Mouse (Mus musculus): ENCODE results near the gene Psmb11.

DNA sequence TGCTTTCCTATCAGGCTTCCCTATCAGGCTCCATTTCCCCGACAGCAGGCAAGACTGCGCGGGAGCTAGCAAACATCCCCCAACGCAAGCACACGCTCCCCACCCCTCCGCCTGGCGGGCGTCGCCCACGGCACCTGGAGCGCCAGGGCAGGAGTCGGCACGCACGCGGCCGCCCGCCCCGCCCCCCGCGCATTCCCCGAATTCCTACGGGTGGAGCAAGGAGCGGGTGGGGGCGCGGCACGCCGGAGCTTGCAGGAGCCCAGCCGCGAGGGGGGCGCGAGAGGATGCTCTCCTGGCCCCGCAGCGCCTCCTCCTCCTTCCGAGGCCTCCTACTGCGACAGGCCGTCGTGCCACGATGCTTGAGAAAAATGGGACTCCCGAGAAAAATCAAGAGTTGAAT lies 45.6 kb upstream of the Psmb11 start:
- no peak for TF ChIP-seq POLR2AphosphoS5 (IDR thresholded peaks at IDR 0.05; ENCODE audit: insufficient replicate concordance, low read depth, low read length)
- TF ChIP-seq CTCF (IDR thresholded peaks at IDR 0.05; ENCODE audit: low read depth, low read length), result no peak
- TF ChIP-seq GATA1 (IDR thresholded peaks at IDR 0.05; ENCODE audit: borderline replicate concordance, low read length), result no peak
- TF ChIP-seq TAL1 (conservative IDR thresholded peaks at IDR 0.05; ENCODE audit: low read depth, low read length), result no peak
